Mouse (Mus musculus) ES-Bruce4 (cell line): ENCODE measurements at regions not wholly inside any gene's neighbourhood (a gene's known extent, or its start where the extent isn't known, plus 50 kb on each side); places are given as distances from the start of the nearest gene placed in this dataset.

ENCODE experiments used
- CTCF ChIP-seq: IDR thresholded peaks from one replicate; pipeline ENCODE4 v1.8.1; 2011; ENCODE audit warnings: low read depth, low read length
- EP300 ChIP-seq: IDR thresholded peaks from 2 replicates; pipeline ENCODE4 v1.6.1; 2011; ENCODE audit warnings: low read depth, low read length; ENCODE audit not compliant: insufficient read depth
- POLR2A ChIP-seq: IDR thresholded peaks from one replicate; pipeline ENCODE4 v1.8.1; 2011; ENCODE audit warnings: low read length; ENCODE audit not compliant: insufficient read depth

DNA sequence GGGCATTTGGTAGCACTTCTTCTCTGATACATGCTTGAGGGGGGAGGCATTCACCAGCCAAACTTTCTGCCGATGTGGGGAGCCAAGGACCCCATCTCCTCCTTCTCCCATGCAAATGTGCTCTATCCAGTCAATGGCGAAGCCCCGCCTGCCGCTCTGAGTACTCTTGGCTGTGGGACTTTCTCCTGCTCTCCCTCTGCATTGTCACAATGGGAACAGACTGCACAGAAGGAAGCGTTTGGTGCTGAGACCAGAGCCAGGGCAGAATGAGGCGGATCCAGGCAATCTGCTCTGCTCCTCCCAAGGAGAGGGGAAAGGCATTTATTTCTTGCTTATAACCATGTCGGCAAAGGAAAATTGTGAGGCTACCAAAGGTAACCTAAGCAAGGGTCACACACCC, 123.1 kb downstream of the Sec61b start:
- TF ChIP-seq EP300 (no peak), CTCF (no peak), POLR2A (no peak)
